Mouse (Mus musculus) cerebral cortex, adult 2 months (tissue): ENCODE measurements around the gene Col27a1.

Experiments used
- WGBS: fragments of 180-500 bp; shearing (Covaris S2); methylation state at CpG from one replicate; pipeline ENCODE4 v1.1.7; 2018; 5-methylcytosine and 5-hydroxymethylcytosine counted together

The Col27a1 gene

DNA sequence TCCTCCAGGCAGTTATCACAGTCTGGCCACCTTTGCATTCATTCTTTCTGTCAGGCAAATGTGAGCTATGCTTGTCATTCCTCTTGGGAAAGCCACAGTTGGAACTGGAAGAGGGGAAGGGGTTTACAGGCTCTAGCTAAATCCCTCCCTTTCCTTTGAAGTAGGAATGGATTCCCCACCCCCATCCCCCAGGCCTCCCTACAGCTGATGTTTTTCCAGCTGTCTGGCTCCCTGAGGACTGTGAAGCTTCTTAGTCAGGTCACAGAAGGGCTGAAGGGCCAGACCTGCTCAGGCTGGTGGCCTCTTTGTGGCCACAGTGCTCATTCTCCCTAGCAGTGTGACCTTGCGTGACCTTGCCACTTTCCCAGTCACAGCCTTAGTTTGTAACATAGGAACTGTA, 49.1 kb downstream of the Col27a1 start:
- WGBS: 97% methylated on average over 1 of the region's 1 CpGs

DNA sequence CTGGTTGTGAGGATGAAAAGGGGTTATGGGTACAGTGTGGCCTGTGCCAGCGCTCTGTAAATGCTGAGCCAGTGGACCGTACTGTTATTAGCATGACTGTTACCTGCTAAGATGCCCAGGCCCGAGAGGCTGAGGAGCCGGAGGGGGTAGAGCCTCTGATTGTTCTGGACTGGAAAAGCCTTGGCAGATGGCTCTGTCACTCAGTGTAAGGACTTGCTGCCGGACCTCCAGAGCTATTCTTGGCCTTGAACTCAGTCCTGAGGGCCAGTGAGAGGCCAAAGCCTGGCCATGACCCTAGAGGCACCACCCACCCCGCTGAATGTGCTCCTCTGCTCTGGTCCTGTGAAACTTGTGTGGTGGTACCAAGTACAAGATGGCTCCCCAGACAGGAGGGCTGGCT, 52.5 kb downstream of the Col27a1 start:
- WGBS: 95% methylated on average over 6 of the region's 6 CpGs

DNA sequence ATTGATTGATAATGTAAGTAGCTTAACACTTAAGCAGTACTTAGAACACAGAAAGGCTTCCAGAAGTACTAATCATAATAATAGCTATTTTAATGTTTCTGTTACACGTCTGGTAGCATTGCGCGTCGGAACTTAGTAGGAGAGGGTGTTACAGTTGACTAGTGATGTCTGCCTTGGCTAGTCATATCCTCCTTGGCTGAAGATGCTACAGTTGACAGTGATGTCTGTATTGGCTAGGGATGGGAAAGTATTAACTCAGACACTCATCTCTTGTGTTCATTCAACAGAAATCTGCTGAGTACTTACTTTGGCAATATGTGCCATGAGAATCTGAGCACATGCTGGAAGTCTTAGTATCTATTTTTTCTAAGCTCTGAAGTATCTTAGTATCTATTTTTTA, 53.3 kb downstream of the Col27a1 start:
- WGBS: 76% methylated on average over 4 of the region's 4 CpGs

DNA sequence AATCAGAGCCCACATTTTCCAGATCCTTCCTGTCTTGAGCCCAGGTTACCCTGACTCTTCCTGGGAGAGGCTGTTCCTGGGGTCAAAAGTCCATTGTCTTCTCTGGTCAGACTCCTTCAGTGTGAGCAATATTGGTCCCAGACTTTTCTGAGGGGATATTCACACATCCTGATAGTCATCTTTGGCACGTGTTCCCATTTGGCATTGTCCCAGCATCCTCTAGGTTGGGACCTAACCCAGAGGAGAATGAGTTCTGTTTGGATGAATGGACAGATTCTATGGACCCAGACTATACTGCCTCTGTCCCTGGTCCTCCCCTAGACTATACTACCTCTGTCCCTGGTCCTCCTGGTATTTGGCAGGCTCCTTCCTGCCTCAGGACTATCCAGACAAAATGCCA, 53.8 kb downstream of the Col27a1 start:
- 45% methylated on average over 1 of the region's 1 CpGs for WGBS

DNA sequence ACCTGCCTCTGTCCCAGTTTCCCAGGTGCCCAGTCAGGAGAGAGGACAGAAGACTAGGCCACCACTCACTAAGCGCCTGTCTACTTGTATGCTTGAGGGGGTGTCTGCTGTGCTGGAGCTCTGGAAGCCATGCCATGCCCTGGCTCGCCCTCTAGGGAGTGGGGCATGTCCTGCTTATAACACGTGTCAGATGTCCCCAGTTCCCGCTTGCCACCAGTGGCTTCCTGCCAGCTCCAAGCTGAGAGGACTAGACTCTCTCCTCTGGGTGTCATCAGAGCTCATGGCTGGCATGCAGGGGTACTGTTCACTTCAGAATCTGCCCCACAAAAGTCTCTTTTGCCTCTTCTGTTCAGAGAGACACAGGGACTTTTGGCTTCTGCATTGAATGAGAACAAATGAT, 55.0 kb downstream of the Col27a1 start:
- 80% methylated on average over 4 of the region's 4 CpGs for WGBS

DNA sequence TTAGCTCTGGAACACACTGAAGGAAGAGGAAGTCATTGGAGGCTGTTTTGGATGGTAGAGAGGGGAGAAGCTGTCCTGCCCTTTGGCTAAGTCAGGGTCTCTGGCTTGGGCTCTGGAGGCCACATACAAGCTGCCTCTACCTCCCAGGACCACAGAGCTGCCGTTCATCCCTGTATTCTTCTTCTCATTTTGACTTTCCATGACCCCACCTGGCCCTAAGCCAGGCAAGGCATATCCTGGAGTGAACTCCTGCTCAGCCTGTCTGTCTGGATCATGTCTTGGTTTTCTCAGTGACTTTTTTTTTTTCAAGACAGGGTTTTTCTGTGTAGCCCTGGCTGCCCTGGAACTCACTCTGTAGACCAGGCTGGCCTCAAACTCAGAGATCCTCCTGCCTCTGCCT, 60.7 kb downstream of the Col27a1 start:
- WGBS: 80% methylated on average over 1 of the region's 1 CpGs

DNA sequence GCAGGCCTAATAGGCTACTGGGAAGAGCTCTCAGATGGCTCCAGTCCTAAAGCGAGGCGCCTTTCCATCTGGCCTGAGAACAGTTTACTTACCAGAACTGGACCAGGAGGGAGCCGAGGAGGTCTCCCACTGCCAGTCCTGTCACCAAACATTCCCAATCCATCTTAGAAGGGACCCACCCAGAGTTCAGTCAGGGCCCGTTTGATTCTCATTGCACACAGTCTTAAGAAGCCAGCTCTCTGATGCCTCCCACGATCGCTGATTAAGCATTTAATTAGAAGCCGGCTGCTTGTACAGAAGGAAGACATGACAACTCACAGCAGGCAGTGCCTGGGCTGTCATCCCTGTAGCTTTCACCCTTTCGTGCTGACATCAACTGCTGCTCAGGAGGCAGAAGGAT, 61.4 kb downstream of the Col27a1 start:
- WGBS: 70% methylated on average over 8 of the region's 8 CpGs

DNA sequence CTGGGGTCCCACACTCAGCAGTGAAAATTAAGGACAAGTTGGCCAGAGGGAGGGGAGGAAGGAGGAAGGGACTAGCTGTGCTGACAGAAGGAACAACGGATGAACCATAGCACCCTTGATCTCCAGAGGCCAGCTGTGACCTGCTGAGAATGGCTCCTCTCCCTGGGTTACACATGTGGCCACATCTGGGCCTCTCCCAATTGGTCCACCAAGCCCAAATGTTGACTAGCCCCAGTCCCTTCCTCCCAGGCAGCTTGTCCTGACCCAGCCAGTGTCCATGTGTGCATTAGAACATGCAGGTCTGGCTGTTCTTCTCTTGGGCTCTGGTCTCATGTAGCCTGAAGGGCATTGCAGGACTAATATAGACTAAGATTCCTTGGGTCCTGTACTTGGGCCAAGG, 62.8 kb downstream of the Col27a1 start:
- 91% methylated on average over 1 of the region's 1 CpGs for WGBS

DNA sequence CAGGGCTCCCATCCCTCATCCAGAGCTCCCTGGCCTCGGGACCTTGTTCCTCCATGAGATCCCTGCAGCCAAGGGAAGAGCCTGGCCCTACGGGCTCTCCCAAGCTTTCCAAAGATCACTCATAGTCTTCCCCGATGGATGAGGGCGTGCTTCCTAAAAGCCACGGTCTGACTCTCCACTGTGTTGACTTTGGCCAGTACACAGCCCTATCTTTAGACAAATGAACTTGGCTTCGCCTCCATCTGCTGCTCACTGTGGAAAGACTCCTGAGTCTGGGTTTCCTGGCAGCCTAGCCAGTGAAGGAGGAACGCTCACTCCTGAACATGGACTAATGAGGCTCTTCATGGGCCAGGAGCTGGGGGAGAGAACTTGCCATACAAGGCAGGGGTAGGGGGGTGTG, 65.0 kb downstream of the Col27a1 start:
- WGBS: 67% methylated on average over 7 of the region's 7 CpGs

DNA sequence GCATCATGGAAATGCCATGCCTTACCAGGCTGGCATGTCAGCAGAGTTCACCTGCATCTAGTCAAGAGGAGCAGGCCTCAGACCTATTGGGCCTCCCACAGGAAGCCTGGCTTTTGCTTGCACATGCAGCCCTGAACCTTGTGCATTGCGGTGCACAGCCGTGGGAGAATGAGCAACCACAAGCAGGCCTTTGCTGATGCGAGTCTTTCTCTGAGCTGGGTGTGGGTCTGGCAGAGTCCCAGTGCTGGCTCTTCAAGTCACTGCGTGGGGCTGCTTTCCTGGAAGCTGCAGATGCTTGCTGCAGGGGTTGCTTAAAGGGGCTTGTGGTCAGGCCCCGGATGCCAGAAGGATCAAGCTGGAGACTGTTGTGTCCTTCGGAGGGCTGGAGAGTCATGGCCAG, 67.9 kb downstream of the Col27a1 start:
- 63% methylated on average over 6 of the region's 6 CpGs for WGBS

DNA sequence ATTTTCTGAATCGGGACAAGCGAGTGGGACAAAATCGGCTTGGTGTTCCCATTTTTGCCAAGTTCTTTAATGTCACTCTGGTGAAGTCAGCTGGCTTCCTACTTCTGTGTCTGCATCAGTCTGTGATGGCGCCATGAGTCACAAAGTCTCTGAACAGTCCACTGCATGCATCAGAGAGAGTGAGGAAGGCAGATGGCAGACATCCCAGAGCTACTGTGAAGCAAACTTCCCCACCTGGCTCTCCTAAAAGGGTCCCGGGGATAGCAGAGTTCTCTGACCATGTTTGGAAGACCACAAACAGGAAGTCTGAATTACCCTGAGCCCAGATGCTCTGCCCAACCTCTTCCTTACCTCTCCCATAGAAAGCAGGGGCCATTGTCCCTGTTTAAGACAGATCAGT, 69.5 kb downstream of the Col27a1 start:
- 50% methylated on average over 5 of the region's 5 CpGs for WGBS

DNA sequence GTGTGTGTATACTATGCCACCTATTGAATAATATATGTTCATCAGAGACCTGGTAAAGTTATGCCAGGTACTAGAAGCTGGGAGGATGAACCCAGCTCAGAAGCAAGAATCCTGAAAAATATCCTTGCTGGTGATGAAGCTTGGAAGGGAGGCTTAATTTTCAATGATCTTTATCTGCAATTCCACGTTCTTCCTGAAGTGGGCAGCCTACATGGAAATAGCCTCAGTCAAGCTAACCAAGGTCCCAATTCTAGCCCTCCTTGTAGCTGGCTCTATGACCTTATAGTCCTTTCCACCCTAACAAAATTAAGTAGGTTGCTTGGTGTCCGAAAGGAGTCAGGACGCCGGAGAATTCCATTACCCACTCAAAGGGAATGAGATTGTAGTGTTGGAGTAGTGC, 72.2 kb downstream of the Col27a1 start:
- WGBS: 96% methylated on average over 4 of the region's 4 CpGs

DNA sequence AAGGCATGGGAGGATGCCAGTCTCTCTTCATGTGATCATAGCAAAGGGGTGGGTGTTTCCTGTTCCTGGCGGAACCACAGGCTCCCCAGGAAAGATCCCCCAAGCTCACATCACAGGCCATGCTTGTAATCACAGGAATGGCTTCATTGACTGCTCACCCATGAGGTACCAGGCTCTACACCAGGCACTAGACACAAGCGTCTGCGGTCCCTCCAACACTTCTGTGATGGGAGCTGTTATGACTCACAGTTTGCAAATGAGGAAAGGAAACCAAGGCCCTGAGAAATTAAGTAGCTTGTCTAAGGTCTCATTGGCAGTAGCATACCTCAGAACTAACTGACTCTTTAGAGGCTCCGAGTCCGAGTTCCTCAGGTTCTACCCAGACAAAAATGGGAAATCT, 74.7 kb downstream of the Col27a1 start:
- 63% methylated on average over 5 of the region's 5 CpGs for WGBS

DNA sequence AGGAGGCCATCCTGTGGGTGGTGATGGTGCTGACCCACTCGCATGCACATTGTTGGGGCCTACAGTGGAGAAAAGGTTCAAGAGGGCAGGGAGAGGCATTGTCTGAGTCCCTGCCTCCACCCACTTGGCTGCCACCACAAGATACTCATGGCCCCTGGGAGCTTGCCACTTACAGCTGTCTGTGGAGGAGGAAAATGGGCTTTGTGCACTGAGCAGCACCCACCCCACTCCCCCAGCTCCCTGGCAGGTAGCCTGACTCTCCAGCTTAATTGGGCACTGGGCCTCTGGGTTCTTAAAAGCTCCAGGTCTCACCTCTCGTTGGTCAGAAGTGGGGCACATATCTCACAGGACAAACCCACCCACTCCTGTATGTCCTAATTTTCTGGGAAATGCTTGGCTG, 76.3 kb downstream of the Col27a1 start:
- 45% methylated on average over 2 of the region's 2 CpGs for WGBS

DNA sequence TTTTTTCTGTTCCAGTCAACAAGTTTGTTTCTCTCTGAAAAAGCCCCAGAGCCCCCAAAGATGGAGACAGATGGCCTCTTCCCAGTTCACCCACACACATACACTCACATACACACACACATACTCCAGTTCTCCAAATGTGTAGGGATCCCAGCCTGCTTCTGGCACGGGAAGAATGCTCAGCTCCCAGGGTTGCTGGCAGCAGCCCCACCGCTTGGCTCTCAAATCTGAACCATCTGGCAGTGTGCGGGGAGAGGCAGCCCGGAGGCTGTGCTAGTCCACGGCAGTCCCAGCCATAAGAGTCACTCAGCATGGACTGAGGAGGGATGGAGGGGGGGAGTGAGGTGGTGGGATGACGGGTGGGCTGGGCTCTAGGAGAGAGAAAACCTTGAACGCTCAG, 77.3 kb downstream of the Col27a1 start:
- 11% methylated on average over 7 of the region's 7 CpGs for WGBS

DNA sequence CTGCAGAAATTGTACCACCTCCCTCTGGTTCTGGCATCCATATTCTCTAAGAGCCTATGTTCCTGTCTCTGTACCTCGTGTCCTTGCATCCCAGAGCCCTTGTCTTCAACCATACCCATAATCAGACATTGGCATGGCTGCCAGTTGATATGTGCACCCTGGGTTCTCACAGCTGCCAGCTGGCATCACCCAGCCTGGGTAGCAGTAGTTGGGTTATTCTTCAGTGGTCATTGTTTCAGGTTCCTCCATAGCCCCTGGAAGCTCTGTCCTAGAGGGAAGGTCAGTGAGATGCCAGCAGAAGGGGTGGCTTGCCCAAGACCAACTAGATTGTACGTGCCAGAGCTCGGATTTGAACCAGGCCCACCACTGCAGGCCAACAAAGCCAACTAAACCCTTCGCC, 77.9 kb downstream of the Col27a1 start:
- 80% methylated on average over 4 of the region's 4 CpGs for WGBS

DNA sequence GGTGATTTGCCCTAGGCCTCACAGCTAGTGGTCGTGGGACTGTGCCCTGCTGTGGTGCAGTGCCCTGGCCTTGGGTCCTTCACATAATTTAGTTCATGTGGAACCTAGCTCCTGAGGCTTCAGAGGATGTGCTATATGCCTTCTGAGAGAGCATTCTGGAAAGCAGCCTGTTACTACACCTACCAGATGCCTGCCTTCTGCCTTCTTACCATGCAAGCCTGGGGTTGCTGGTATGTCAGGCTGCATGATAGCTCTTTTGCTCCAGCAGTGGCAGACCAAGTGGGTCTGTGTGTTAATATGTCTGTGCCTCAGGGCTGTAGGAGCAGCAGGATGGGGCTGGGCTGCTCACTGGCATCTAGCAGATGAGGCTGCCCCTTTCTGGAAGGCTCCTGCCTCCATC, 81.8 kb downstream of the Col27a1 start:
- WGBS: 79% methylated on average over 1 of the region's 1 CpGs

DNA sequence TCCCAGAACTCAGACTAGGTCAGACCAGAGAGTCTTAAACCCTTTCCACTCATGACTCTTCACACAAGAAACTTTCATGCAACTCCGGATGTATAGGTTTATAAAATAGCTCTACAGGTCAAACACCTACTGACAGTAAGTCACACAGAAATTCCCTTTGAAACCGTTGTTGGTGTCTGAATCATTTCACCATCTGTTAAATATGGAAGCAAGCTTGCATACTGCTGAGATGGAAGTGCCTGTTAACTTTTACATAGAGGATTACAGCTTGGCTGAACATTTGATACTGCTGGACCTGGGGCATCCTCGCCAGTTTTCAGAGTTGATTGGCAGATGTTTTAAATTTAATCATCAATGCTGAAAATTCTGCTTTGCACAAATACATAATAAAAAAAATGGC, 82.5 kb downstream of the Col27a1 start:
- 45% methylated on average over 3 of the region's 3 CpGs for WGBS

DNA sequence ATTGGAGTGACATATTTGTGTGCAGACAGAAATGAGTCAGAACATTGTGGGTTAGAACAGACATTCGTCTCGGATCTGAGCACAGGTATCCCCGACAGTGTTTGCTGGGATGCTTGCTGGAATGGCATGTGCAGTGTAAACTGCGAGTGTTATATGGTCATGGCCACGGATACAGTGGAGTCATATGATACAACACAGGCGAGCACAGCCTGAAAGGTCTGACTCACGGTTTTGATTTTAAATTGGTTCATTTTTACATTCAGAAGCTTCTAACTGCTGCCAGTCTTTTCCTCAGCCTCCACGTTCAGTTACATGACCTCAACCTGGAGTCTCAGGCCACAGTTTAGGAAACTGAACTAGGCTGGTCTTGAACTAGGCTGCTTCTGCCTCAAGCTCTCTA, 83.1 kb downstream of the Col27a1 start:
- WGBS: 62% methylated on average over 8 of the region's 8 CpGs

DNA sequence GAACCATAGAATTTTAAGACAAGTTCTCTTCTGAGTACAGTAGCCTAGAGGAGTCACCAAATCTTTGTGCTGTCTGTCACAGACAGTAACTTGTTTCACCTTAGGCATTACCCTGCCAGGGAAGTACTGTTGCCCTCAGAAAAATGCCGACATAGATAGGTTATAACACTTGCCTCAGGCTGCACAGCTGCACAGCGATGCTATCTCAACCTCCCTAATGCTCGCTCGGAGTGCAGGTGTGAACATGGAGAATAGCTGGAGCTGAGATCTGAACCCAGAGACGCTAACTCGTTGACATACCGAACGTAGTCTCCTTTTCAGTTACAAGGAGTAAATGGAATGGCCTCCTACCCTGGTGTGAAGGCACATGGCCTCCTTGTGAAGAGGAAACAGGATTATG, 84.4 kb downstream of the Col27a1 start:
- WGBS: 97% methylated on average over 8 of the region's 8 CpGs

DNA sequence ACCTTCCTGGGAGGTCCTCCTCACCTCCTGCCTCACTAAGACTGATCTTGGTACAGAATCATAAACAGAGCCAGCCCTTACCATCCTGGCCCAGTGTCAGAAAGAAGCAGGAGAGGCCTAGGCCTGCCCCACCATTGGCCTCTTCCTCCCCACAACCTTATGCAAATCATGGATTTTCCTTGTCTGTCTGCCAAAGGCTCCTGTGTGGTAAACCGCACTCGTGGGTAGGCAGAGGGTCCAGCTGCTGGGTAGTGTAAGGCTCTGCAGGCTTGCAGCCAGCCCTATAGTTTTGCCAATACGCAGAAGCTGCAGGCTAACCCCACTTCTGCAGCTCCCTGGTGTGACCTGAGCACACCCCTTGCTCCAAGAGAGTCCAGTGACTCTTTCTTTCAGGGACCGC, 88.8 kb downstream of the Col27a1 start:
- WGBS: 66% methylated on average over 4 of the region's 4 CpGs

DNA sequence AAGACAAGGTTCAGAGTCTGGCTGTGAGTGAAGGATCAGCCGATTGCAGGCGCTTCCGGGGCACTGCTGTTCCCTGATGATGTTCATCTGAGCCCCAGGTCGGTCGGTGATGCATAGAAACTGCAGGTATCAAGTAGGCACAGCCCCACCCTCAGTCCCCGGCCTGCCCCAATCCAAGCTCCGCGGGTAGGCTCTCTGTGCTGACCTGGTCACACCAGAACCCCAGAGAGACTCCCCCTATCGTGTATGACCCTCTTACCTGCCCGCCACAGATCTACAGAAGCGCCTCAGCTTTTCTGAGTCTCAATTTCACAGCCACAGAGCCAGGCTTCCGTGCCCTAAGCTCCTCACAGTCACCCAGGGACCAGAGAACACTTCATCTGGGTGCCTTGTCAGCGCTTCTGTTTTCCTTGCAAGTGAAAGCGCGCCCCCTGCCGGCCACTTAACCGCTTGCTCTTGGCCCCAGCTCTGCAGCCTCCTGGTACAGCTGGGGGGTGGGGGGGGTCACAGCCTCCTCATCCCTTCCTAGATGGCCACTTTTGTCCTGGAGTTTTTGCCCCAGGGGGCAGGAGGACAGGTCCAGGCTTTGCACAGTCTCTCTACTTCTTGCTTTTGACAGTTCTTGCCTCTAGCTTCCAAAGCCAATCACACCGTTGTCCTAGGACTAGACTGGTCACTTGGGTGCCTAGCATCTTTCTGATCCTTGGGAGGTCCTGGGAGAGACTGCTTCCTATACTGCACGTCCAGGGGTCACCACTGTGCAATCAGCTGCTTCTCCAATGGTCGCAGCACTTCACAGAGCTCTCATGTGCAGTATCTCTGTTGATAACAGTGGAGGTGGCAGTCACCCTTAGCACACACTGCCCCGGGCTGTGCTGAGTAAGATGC, 93.6 kb downstream of the Col27a1 start:
- 40% methylated on average over 21 of the region's 21 CpGs for WGBS

DNA sequence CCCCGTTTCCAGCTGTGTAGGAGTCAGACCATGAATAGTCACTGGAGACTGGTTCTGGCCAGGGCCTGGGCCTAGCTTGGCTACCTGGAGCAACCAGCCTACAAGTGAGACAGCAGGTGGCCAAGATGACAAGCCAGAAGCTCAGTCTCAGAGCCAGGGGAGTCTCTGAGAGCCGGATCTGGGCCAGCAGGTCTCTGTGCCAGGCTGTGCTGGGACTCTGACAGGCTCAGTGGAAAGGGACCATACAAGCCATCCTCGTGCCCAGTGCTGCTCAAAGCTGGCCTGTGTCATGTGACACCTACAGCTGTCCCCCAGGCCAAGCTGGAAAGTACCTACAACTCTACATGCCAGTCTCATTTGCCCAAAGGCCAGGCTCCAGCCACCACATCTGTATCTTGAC, 94.5 kb downstream of the Col27a1 start:
- WGBS: 74% methylated on average over 3 of the region's 3 CpGs

DNA sequence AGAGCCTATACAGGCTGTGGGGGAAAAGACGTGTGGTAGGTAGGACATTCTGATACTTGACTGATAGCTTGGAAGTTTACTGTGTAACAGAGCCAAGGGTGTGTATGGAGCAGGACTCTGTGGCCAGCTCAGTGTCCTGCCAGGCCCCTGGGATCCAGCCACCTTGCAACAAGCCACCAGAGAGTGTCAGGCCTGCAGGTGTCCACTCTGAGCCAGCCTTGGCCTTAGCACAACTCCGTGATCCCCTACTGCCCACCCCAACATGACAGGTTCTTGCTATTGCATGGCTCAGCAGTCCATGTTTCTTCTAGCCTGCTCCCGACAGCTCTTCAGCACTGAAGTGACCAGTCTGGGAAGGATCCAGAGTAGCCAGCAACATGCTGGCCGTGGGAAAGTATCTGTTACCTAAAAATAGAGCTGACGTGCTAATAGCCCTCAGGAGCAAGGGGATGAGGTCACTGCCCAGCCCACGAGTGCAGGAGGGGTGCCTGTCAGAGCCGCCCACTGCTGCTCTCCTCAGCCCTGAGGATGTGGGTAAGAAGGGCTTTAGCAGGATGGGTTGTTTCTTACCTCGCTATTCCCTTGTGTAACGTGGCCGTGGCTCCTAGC, 96.5 kb downstream of the Col27a1 start:
- WGBS: 76% methylated on average over 10 of the region's 10 CpGs
